Mouse (Mus musculus) layer of hippocampus, adult 18-20 months (tissue): ENCODE data around the gene Mrgpre. TPM values are rescaled to one million over a fixed set of nuclear protein-coding genes. Genes with fewer than 3 reads are reported as not detected.

Experiments used
- DNase-seq, 2 experiments: peaks; one replicate each; pipeline ENCODE4 v3.0.0; 2022; ENCODE audit warnings: low spot score in 2 of 2
- total RNA-seq, 2 experiments: library from RNA; stranded (reverse); gene quantifications; 2 replicates each; pipeline ENCODE4 v1.2.3; 2021

The Mrgpre gene
- total RNA-seq, 2 experiments from 2014 or later = 5.4 to 6.9 TPM

DNA sequence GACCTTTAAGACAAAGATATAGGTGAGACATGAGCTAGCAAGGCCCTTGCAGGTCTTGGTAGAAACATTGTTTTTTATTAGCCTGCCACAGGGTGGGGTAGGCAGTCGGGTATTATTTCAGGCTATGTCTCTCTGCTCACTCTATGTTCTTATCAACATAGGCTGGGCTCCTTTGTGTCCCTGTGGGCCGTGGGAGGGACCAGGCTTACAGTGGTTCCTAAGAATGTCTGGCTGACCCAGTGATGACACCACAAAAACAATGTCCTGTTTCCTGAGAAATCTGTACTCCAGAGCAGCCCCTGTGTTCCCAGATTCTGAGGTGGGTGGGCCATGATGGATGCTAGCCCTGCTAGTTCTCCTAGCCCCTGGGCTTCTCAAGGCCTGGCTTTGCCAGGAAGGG is 6.9 kb downstream of the Mrgpre start:
- DNase-seq = no peak

DNA sequence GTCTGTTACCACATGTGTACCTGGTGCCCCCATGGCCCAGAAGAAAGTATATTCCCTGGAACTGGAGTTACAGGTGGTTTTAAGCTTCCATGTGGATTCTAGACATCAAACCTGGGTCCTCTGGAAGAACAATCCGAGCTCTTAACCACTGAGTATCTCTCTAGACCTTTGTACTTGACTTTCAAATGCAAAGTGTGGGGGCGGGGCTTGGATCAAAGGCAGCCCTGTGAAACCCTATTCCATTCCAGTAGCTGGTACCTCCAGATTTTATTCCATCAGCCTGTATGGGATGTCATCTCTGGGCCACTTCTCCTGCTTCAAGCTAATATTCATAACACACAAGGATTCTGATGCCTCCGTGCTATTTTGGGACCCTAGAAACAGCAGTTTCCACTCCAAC is 8.2 kb downstream of the Mrgpre start:
- no peak for DNase-seq

DNA sequence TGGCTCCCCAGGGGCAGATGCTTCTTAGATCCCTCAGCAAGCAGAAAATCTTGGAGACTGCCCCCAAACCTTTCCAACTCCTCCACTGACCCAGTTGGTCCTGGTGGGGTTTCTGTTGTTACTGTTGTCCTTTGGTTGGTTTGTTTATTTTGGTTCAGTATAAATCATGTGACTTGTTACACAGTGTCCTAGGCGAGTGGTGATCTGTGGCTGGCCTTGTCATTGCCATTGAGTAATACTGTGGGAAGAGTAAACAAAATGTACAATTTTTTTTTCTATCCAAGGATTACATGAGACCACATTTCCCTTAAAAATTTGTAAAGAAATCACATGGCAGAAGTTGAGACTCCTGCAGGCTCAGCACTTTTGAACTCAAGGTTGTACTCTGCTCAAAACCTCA is 14.8 kb downstream of the Mrgpre start:
- DNase-seq = no peak

DNA sequence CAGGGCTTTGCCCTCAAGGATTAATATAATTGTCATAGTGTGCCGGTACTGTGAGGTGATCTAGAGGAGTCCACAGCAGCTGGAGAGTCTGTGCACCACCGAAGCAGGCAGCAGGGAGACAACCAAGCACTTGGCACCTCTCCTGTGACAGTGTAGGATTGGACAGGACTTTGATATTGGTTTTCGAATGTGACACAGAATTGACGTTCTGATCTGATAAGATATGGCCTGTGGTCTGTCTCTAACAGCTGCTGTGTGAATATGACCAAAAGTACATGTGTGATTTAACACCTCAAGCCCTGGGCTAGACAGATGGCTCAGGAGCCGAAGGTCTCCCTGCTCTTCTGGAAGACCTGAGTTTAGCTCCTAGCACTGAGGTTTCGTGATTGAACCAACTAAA is 16.0 kb downstream of the Mrgpre start:
- no peak for DNase-seq

DNA sequence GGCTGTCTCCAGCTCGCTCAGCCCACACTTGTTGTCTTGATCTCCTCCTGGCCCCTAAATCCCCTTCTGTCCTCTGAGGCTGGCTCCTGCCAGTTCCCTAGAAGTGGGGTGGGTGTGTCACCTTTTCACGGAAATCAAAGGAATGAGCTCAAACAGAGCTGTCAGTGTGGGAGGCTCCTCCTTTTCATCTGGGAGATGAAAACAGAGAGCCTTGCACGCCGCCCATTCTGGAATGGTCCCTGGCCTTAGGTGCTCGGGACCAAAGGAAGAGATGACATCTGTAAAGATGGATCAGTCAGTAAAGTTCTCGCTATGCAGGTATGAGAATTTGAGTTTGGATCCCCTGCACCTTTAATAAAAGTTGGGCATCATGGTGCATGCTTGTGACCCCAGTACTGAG is 17.4 kb downstream of the Mrgpre start, which contains the start of gene Mrgprg:
Gene Mrgprg (minus strand): TSS at position 101 of the 400 bp plus-strand sequence.
- no peak for DNase-seq

DNA sequence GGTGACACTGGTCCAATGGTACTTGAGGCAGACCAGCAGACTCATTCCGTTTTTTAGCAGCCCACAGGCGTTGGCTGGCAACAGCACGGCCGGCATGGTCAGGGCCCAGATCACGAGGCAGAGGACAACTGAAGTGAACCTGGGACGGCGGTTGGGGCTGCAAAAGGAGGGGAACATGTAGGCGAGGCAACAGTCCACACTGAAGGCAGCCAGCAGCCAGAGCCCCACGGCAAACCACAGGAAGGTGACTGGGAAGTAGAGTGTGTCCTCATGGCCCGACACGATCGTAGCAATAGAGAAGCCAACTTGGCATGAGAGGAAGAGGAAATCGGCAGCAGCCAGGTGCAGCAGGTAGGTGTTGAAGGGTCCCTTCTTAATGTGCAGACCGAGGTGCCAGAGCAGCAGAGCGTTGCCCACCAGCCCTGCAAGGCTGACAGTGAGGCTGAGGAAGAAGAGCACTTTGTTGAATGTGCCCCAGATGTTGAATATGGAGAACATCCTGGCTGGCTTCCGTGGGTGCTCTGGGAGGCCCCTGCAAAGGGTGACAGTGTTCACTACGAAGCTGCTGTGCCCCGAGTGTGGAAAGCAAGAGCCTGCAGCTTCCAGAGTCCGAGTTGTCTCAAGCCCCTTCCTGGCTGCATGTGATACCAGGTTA is 19.3 kb downstream of the Mrgpre start:
- no peak for DNase-seq

DNA sequence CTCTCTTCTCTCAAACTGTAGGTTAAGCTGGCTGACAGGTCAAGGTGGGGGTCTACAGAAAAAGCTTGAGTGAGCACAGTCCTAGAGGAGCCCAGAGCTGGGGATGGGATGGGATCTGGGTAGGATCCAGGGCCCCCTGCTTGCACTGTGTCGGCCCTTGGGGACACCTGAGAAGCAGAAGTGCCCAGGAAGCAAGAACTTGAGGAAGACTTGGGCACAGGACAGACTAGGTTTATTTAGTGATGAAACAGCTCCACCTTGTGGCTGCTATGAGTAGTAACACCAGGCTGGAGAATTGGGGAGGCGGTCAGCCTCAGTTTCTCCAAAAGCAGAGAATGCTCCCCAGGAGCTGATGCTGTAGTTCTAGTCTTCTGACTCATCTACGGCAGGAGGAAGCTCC is 20.5 kb downstream of the Mrgpre start:
- DNase-seq = no peak

DNA sequence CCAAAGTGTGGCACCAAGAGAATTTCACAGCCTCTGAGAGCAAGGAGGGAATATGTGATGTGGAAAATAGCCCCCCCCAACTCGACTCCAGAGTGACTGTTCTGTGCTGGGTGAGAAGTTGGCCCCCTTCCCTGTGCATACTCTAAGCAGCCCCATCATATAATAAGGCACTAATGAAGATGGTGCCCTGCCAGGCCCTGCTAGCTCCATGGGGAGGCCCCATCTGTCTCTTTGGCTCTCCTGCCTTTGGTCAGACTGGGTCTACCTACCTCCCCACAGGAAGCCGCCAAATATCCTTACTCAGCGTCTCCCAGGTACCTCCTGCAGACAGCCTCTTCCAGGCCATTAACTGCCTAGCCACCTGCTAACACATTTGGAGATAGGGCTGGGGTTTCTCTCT is 25.3 kb downstream of the Mrgpre start:
- no peak for DNase-seq

DNA sequence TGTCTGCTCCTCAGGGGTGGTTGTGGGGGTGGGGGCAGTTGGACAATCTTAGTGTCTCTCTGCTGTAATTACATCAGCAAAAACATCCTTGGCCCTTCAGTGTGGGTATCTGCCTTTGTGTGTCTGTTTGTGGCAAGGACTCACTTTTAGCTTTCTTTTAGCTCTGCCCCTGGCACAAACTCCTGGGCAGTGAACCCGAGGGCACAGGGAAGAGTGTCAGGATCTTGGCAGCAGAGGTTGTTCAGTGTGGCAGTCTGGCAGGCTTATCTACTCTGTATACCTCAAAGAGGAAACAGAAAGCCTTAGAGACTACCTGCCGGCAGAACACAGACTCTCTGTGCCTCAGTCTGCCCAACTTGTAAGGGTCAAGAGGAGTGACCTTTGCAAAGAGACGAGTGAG is 26.6 kb downstream of the Mrgpre start:
- DNase-seq = no peak

DNA sequence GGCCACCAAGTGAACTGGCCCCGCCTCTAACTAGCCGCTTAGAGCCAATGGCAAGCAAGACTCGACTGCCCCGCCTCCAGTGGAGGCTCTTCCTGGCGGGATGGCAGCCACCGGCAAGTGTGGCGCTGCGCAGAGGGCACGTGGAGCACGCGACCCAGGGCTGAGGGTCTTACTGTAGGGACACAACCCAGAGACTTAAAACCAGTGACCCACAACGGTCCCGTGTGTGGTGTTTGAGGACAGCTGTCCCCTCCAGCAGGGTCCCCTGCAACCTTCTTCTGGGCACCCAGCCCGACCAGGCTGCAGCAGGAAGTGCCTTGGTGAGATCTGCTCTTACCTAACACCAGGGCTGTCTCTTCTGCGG is 27.3 kb downstream of the Mrgpre start:
- DNase-seq = peak; percentile 40 to 56

DNA sequence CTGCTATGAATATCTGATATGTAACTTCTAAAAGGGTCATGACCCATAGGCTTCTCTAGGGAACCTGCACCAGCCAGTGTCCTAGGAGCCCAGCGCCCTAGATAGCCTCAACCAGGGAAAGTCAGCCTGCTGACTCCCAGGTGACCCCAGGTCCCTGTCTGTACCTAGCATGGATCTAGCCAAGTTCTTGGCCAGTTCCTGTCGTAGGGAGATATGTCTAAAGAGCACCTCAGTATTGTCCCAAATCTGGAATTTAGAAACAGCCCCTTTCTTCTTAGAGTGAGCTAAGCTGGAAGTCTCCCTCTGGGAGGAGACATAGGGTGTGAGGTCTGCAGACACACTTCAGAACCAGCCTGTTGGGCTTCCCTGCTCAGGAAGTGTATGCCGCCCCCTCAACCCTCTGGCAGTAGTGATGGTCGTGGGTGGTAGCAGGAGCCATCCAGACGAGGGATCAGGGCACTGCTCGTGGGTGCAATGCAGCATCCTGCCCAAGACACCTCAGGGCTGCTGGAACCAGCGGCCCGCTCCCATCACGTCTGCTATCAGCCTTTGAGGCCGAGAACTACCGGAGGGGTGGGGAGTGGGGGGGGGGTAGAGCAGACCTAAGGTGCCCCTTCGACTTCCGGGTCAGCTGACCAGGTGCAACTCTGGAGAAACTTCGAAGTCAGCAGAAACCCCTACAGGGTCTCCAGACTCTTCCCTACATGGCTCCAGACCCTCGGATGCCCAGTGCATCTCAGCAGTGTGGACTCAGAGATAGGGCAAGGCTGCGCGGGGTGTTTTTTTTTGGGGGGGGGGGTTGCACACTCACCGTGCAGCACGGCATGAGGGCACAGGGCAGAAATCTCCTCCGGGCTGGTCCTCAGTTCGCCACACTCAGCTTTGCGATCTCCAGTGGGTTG is 27.9 kb downstream of the Mrgpre start, which contains the start of gene Osbpl5:
Gene Osbpl5 (minus strand): TSS at position 861 of the 902 bp plus-strand sequence.
- DNase-seq = peak in 1 of 2 experiments; percentile 45

DNA sequence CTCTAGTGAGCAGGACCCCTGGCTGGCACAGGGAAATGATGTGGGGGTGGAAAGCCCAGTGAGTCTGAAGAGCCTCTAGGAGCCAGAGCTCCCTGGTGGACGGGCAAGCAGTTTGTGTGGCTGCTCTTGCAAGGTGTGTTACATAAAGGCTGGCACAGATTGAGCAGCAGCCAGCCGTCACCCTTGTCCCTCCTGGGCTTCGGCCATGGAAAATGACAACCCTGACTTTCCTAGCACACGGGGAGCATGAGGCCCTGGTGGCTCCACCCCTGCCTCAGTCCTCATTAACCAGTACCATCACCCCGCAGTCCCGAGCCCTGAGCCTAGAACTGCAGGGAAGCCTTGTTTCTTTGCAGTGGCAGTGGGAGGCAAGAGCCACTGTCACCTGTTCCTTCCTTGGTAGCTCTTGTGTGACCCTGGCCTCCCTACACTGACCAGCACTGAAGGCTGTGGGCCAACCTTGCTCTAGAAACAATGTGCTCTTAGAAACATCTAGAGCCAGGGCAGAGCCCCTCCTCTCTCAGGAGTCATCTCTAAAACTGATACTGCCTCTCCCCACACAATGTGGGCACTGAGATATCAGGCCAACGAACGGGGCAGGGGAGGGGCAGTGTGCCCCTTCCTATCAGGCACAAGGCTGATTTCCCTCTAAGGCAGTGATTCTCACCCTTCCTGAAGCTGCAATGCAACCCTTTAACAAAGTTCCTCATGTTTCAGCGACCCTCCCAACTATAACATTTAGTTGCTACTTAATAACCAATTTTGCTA is 28.8 kb downstream of the Mrgpre start:
- DNase-seq = no peak

DNA sequence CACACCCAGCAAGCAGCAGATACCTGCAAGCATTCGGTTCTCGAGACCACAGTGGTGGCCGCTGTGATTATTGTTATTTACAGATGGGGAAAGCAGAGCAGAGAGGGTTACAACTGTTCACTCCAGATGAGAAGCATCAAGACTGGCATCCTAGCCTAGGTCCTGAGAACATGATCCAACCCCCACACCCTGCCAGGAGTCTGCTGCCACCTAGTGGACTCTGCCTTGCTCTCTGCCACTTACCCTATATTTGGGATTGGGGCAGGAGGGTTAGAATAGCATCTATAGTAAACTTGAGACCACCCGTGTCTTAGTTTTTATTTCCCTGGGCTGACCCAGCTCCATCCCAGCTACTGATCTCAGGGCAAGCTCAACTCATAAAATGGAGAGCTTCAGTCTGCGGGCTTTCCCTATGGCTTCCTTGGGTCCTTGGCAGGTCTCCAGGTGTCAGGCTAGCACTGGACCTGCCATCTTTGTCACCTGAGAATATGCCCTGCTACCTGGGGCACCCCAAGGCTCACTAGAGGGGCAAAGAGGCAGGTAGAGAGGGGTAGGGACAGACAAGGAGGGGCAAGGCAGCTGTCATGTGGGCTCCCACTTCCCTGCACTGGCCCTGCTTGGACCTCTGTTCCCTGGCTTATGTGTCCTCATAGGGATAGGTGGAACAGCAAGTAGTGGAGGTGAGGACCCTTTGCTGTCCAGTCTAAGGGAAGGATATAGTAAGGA is 30.1 kb downstream of the Mrgpre start:
- DNase-seq = peak in 1 of 2 experiments; percentile 62

DNA sequence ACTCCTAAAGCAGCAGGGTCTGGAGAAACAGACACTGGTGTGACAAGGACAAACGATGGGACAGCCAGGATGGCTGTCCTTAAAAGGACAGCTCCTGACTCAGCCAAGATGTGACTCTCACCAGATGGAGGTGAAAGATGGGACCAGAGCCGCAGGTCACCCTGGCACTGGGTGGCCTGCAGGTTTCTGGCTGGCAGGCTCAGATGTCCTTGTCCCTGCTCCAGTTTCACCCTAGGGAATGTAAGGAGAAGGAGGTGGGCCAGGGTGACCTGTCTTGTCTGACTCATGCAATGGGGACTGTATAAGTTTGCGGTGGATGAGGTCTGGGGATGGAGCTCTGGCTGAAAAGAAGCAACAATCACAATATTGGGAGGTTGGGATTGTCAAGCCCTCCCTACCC is 31.7 kb downstream of the Mrgpre start:
- DNase-seq = no peak

DNA sequence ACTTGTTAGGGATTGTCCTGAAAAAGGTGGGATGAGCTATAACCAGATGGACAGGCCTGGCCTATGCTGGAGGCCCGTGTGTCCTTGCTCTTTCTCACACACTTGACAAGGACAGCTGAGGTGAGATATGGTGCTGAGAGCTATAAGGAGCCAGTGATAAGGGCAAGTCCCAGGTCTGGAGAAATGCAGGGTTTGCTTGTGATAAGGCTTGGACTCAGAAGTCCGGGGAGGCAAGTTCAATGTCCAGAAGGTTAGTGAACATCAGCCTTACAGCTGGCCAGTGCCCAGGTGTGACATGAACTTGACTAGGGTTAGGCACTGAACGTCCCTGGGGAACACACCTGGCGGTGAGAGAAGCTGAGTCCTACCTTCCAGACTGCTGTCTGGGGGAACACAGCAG is 32.2 kb downstream of the Mrgpre start:
- no peak for DNase-seq

DNA sequence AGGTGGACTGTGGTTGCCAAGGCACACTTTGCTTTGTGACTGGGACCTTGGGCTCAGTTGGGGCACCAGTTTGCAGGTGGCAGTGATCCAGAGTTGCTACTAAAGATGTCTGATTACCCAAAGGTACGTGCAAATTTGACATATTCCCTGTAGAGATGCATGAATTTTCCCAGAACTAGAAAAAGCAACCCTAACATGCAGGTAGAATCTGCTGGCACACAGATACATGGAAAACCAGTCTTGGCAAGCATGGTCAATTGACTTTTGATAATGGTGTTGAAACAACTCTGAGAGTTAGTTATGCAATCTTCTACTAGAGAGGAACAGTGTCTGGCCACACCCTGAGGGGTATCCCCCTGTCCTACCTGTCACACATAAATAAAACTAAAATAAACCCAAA is 32.9 kb downstream of the Mrgpre start:
- no peak for DNase-seq

DNA sequence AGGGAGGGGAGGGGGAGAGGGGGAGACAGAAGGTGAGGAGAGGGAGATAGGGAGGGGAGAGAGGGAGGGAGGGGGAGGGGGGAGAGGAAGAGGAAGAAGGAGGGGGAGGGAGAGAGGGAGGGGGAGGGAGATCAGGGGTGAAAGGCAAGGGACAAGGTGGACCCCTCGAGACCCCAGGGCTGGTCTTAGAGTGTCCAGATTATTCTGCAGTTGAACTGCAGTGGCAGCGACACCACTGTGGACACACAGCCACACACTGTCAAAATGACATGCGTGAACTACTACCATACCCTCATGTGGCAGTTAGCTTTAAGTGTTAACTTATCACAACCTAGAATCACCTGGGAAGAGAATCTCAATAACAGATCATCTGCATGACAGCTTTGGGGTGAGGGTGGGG is 35.3 kb downstream of the Mrgpre start:
- DNase-seq = no peak

DNA sequence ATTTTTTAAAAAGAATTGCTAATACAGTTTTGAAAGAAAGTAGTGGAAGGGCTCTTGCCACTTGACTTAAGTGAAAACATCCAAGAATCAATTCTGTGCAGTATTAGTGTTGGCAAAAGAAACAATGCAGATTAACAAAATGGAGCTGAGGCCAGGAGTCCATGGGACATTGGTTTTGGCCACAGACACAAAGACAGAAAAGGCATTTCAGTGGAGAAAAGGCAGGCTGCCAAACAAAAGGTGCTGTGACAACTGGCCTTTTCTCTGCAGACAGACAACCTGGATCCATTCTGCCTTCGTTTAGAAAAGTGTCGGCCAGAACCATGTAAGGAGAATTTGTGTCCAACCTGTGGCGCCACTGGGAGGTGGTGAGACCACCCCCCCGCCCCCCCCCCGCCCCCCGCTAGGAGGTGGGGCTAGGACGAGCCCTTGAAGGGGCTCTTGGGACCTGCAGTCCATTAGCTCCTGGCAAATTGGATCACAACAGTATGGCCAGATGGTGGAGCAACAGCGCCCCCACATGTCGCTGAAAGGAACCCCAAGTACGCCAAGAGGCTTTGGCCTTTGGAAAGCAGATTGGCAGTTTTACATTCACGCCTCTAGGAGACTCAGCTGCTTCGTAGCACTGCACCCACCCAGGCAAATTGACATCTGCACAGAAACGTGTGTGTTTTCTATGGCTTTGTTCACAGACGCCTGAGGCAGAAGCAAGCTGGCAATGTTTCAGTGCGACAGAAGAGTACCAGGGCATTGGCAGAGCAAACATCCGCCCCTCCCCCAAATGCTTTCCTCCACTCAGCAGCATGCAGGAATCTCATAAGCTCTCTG is 36.0 kb downstream of the Mrgpre start:
- peak; percentile 86 to 95 for DNase-seq

DNA sequence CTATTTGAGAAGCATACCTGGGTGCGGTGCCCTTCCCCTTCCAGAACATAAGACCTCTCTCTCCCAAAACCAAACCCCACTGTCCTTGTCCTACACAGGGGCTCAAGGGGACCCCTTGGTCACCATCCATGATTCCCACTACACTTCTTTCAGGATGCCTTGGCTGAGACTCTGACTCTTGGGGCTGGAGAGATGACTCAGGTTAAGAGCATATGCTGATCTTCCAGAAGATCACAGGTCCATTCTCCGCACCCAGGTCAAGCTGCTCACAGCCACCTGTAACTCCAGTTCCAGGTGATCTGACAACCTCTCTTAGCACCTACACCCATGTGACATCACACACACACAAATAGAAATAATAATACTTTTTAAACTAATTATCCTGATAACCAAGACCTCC is 43.6 kb downstream of the Mrgpre start:
- no peak for DNase-seq
